In the genomic region with DNA sequence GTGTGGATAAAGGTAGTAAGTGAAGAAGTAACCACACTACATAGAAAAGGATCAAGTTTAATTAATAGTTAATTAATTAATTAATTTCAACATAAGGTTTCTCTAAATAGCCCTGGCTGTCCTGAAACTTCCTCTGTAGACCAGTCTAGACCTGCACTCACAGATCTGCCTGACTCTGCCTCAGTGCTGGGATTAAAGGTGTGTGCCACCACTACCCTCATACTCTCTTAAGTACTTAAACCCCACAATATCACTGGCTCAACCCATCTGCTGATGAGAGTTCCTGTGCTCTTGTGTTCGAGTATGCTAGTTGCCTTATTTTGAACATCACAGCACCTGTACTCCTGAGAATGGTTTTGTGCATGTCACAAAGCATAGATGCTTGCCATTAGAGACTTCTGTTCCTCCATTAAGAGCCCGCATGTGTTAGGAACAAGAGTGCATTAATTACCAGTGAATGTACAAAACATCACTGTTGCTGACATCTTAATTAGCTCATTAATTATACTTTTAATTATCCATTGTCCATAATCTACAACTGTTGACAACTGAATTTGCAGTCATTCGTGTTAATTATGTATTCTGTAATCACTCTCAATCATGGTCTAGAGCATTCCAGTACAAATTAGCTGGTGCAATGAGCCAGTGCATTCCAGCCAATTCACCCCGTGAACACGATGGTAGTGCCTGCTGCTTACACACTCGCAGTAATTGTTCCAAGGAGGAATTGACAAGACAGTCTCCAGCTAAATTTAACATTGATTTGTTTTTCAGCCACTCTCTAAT, we compare ENCODE assay signal across 17 mouse cellular contexts.
A peak's percentile ranks its signal among the peaks of the same experiment; 100 is the strongest.
DNase-seq lines count a peak whose midpoint lies in the region; ATAC-seq and TF ChIP-seq lines count a peak whose summit lies in the region.
"Had no signal": no experiment of that assay in that cellular context is flagged by ENCODE, and none has a peak within 500 bp of the region (broad histone marks: within the 10 kb centered on the region; RNA-seq: fewer than 3 reads in every experiment).

No protein-coding gene starts in this region.

- H3K27ac ChIP-seq in forebrain, embryonic 12.5 days: no peak overlapping the region
- peak overlapping the region; percentile 53; the same call in 1 of the 2 replicates for H3K27ac ChIP-seq in hindbrain, embryonic 13.5 days
- no peak overlapping the region for H3K27ac ChIP-seq in neural tube, embryonic 13.5 days (replicated peaks)
- no peak overlapping the region for H3K27ac ChIP-seq in lung, postnatal 0 days (ENCODE audit: low read length)
- H3K27ac ChIP-seq: heart, embryonic 10.5 days; kidney, postnatal 0 days; limb, embryonic 12.5 days; liver, embryonic 15.5 days; macrophage; stomach, postnatal 0 days had no signal

- no peaks in the 10 kb centered on the region for H3K36me3 ChIP-seq in forebrain, embryonic 12.5 days (replicated peaks)
- H3K36me3 ChIP-seq in hindbrain, embryonic 13.5 days: no peaks in the 10 kb centered on the region
- no peaks in the 10 kb centered on the region for H3K36me3 ChIP-seq in neural tube, embryonic 13.5 days
- H3K36me3 ChIP-seq in lung, postnatal 0 days (ENCODE audit: insufficient read depth, low read length): no peaks in the 10 kb centered on the region
- H3K36me3 ChIP-seq: heart, embryonic 10.5 days; limb, embryonic 12.5 days; liver, embryonic 15.5 days had no signal

- H3K27me3 ChIP-seq in forebrain, embryonic 12.5 days: peaks cover 21% of the 10 kb centered on the region
- H3K27me3 ChIP-seq in hindbrain, embryonic 13.5 days: 0 out of 2 replicates have a peak, but pooled peaks cover 4% of the 10 kb centered on the region
- H3K27me3 ChIP-seq in neural tube, embryonic 13.5 days: no peaks in the 10 kb centered on the region
- H3K27me3 ChIP-seq in lung, postnatal 0 days (replicated peaks; ENCODE audit: insufficient read depth, low read length): no peaks in the 10 kb centered on the region
- H3K27me3 ChIP-seq: limb, embryonic 12.5 days; liver, embryonic 15.5 days had no signal

- no peak overlapping the region for H3K4me3 ChIP-seq in forebrain, embryonic 12.5 days (replicated peaks)
- H3K4me3 ChIP-seq in hindbrain, embryonic 13.5 days: no peak overlapping the region
- no peak overlapping the region for H3K4me3 ChIP-seq in neural tube, embryonic 13.5 days
- no peak overlapping the region for H3K4me3 ChIP-seq in lung, postnatal 0 days (ENCODE audit: low read depth, low read length)
- H3K4me3 ChIP-seq: heart, embryonic 10.5 days; limb, embryonic 12.5 days; liver, embryonic 15.5 days had no signal

- no peak overlapping the region for H3K9ac ChIP-seq in forebrain, embryonic 12.5 days
- no peak overlapping the region for H3K9ac ChIP-seq in hindbrain, embryonic 13.5 days
- H3K9ac ChIP-seq in neural tube, embryonic 13.5 days: no peak overlapping the region
- no peak overlapping the region for H3K9ac ChIP-seq in lung, postnatal 0 days (replicated peaks; ENCODE audit: low read depth)
- H3K9ac ChIP-seq: limb, embryonic 12.5 days; liver, embryonic 15.5 days had no signal

- H3K9me3 ChIP-seq in forebrain, embryonic 12.5 days: no peaks in the 10 kb centered on the region
- H3K9me3 ChIP-seq in hindbrain, embryonic 13.5 days: no peaks in the 10 kb centered on the region
- H3K9me3 ChIP-seq in neural tube, embryonic 13.5 days: no peaks in the 10 kb centered on the region
- H3K9me3 ChIP-seq in lung, postnatal 0 days (ENCODE audit: low read length): no peaks in the 10 kb centered on the region
- H3K9me3 ChIP-seq: heart, embryonic 10.5 days; limb, embryonic 12.5 days; liver, embryonic 15.5 days had no signal

- peak; percentile 42 for DNase-seq in left cerebral cortex, postnatal 4 days
- DNase-seq in left cerebral cortex, postnatal 14 days (ENCODE audit: low spot score in 2 of 2): no peak
- DNase-seq in lung, postnatal 0 days (ENCODE audit: low spot score): no peak
- no peak for DNase-seq in right cerebral cortex, postnatal 10 days (ENCODE audit: low spot score in 2 of 2)
- no peak for DNase-seq in B cell, adult 2 months
- DNase-seq: cerebellum, adult 8-10 months; spleen, adult 18-20 months; thymus, postnatal 36 days had no signal

- no peak overlapping the region for H3K4me2 ChIP-seq in forebrain, embryonic 12.5 days
- no peak overlapping the region for H3K4me2 ChIP-seq in hindbrain, embryonic 13.5 days
- H3K4me2 ChIP-seq in neural tube, embryonic 13.5 days: no peak overlapping the region
- no peak overlapping the region for H3K4me2 ChIP-seq in lung, postnatal 0 days (replicated peaks; ENCODE audit: low read depth, low read length)
- H3K4me2 ChIP-seq: limb, embryonic 12.5 days; liver, embryonic 15.5 days had no signal

- peak; percentile 91 for ATAC-seq in forebrain, embryonic 12.5 days (ENCODE audit: low FRiP score)
- peak; percentile 95 for ATAC-seq in hindbrain, embryonic 13.5 days (ENCODE audit: low FRiP score)
- ATAC-seq in neural tube, embryonic 13.5 days (ENCODE audit: low read depth): peak; percentile 96
- no peak for ATAC-seq in lung, postnatal 0 days

- H3K4me1 ChIP-seq in forebrain, embryonic 12.5 days: no peaks in the 10 kb centered on the region
- no peaks in the 10 kb centered on the region for H3K4me1 ChIP-seq in hindbrain, embryonic 13.5 days (replicated peaks)
- H3K4me1 ChIP-seq in neural tube, embryonic 13.5 days (replicated peaks): no peaks in the 10 kb centered on the region
- no peaks in the 10 kb centered on the region for H3K4me1 ChIP-seq in lung, postnatal 0 days (ENCODE audit: insufficient read depth, low read depth, low read length)
- H3K4me1 ChIP-seq: limb, embryonic 12.5 days; liver, embryonic 15.5 days had no signal

- WGBS in forebrain, embryonic 12.5 days: 39% methylated on average over 6 of the region's 6 CpGs
- WGBS in hindbrain, embryonic 13.5 days: 38% methylated on average over 6 of the region's 6 CpGs
- 42% methylated on average over 6 of the region's 6 CpGs for WGBS in neural tube, embryonic 13.5 days
- WGBS in lung, postnatal 0 days: 82% methylated on average over 6 of the region's 6 CpGs

- intact Hi-C loops in left cerebral cortex, postnatal 4 days (cut with DNase I): no loop called here
- intact Hi-C loops in left cerebral cortex, postnatal 14 days (cut with DNase I): no loop called here

- TF ChIP-seq CTCF in lung, postnatal 0 days (IDR thresholded peaks at IDR 0.05): no peak

- TF ChIP-seq EP300 in lung, postnatal 0 days (IDR thresholded peaks at IDR 0.05): no peak
